Mouse (Mus musculus) lung, adult 2 months (tissue): ENCODE measurements around the gene Stat3.

Source experiments
- CTCF ChIP-seq: fragments of 200-500 bp; IDR thresholded peaks from 2 replicates; pipeline ENCODE4 v1.5.1; 2011; ENCODE audit warnings: mild to moderate bottlenecking, low read length, control low read depth; ENCODE audit not compliant: insufficient read depth
- POLR2A ChIP-seq: fragments of 200-500 bp; IDR thresholded peaks from 2 replicates; pipeline ENCODE4 v1.6.1; 2011; ENCODE audit warnings: low read depth, mild to moderate bottlenecking, control low read depth, low read length, borderline replicate concordance; ENCODE audit errors: extremely low read depth

- TF ChIP-seq CTCF (no peak), POLR2A (no peak)
Observed at GRCm38 (mm10) chr11:100870256-100870967, 68.9 kb downstream of the Stat3 start.
